Mouse (Mus musculus) left cerebral cortex, postnatal 10 days (tissue): ENCODE measurements around the gene Gm20835. TPM values are rescaled to one million over a fixed set of nuclear protein-coding genes. Genes with fewer than 3 reads are reported as not detected.
"Not testable (repeated sequence)": the region's sequence is repeated elsewhere in the genome, so short reads cannot be mapped to it uniquely, and the experiment has no call there.

Source experiments
- DNase-seq, 2 experiments: peaks; one replicate each; pipeline ENCODE4 v3.0.0; 2021 to 2022; ENCODE audit warnings: low spot score in 2 of 2, mixed read lengths in 1 of 2; ENCODE audit errors: extremely low spot score in 1 of 2
- intact Hi-C: fragments of 180-260 bp; cut with DNase I; formaldehyde crosslinking; loops from one replicate; pipeline ENCODE4 v1.15.1; 2025
- total RNA-seq, 2 experiments: library from RNA; stranded (reverse); gene quantifications; 2 replicates each; pipeline ENCODE4 v1.2.3; 2021

Gm20835 gene
- total RNA-seq, result not detected

DNA sequence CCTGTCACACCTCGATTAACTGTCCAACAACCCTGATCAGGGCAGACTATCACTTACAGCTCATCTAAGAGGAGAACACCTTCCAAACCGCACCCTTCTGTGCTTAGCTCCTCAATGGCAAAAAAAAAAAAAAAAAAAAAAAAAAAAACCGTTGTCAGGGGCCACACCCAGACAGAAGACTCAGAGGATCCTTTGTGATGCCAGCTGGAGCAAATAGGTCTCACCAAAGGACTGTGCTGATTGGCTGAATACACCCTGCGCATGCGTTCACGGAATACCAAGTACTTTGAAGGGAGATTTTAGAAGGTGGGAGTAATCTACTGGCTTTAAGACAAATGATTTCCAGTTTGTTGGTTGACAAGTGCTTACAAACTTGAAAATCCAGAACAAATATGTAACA is at the start of gene Gm20835:
Gene Gm20835 (minus strand): TSS at position 101 of the 400 bp plus-strand sequence.
- intact Hi-C loops, DNase-seq: not testable (repeated sequence)
